Mouse (Mus musculus) adipocyte (in vitro differentiated cells): ENCODE measurements around the gene Ptprd.

Source experiments
- DNase-seq: peaks from one replicate; pipeline ENCODE4 v3.0.0-alpha.2; 2016; ENCODE audit warnings: low spot score

The Ptprd gene

DNA sequence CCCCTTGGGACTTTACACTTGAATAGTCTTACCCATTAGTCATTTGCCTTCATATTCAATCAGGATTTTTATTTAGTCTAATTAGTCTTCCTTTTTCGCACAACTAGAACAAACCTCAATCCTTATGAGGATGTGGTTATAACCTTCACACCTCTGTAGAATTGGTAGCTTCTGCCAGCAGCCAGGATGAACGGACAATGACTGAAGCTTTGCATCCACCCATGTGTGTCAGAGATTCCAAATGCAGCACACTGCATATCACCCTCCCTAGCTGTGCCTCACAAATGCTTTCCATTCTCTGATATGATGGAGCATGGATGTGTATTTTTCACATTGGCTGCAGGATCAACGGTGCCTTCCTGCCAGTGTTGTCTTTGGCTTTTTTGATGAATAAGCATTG is 1898.0 kb downstream of the Ptprd start:
- DNase-seq, result no peak

DNA sequence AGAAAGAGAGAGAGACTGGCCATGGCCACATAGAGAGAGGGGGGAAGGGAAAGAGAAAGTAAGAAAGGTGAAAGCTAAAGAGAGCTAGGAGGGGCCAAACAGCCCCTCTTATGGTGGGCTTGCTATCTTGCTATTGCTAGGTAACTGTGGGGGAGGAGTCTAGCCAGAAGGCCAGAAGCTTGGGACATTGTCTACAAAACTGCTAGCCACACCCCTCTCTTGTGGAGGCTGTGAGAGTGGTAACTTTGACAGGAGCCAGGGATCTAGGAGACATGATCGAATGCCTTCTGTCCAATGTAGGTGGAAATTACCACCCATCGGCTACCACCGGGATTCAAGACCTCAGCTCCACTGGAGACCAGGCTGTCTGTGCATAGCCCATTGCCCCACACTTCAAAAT is 1899.2 kb downstream of the Ptprd start:
- DNase-seq, result no peak

DNA sequence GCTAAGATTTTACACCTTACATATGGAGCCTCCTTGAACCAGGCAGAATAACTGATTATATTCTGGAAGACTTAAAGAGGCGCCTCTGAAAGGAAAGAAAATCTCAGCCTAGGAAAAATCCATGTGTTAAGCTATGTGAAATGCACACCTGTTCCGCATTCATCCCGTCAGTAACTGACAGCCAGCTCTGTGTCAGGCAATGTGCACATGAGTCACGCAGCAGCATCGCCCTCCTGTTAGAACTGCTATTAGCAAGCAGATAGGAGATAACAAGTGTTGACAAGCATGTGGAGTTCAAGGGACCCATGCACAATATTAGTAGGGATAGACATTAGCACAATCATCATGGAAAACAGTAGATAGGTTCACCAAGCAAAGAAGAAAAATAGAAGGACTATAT is 1905.8 kb downstream of the Ptprd start:
- no peak for DNase-seq

DNA sequence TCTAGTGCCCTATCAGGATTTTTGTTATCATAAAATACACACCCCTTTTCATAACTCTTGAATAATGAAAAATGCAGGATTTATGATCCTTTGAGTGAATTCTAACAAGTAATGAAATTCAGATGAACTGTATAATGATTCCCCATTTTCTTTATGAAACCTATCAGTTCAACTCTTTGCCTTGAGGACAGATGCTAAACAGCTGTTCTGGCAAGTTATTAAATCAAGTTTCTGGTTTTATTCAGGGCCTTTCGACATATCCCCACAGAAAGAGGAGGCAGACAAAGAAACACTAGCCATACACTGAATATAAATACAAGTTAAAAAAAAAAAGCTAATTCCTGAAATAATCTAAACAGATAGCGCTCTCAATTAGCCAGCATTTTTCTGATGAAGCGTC is 1914.4 kb downstream of the Ptprd start:
- no peak for DNase-seq

DNA sequence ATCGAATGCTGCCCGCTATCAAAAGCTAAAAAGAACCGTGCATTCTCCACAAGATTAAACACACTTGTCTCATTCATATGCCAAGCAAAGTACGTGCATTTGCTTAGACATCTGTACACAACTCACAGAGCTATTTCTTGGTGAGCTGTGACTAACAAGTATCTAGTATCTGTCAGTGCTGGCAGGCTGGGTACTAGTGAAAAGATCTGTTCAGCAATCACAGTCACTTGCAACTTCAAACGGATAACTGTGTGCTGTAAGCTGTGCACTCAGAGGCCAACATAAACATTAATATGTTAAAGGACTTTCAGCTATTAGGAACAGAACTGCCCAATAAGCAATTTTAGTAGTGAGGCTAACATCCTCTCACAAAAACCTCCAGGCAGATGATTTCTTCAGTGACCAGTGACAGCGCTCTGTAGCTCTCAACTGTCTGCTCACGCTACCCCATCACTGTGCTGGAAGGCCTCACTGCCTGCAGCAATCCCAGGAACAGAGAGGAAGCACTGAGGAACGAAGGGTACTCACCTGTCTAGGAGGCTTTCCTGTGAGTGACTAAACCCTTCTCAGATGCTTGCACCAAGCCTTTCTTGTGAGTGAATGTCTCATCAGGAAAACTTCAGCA is 1918.9 kb downstream of the Ptprd start:
- DNase-seq, result no peak

DNA sequence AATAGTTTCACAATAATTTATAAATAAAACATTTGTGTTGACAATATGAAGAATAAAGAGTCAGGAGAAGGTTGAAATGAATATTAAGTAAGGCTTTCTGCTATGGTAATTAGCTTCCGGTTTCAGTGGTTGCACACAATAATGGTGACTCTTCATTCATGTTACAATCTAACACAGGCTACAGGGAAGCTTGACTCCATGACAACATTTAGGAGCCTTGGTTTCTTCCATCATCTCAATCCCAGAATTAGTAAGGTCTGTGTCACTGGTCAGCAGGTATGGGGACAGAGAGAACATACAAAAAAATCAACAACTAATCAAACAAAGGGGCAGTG is 1921.3 kb downstream of the Ptprd start:
- no peak for DNase-seq

DNA sequence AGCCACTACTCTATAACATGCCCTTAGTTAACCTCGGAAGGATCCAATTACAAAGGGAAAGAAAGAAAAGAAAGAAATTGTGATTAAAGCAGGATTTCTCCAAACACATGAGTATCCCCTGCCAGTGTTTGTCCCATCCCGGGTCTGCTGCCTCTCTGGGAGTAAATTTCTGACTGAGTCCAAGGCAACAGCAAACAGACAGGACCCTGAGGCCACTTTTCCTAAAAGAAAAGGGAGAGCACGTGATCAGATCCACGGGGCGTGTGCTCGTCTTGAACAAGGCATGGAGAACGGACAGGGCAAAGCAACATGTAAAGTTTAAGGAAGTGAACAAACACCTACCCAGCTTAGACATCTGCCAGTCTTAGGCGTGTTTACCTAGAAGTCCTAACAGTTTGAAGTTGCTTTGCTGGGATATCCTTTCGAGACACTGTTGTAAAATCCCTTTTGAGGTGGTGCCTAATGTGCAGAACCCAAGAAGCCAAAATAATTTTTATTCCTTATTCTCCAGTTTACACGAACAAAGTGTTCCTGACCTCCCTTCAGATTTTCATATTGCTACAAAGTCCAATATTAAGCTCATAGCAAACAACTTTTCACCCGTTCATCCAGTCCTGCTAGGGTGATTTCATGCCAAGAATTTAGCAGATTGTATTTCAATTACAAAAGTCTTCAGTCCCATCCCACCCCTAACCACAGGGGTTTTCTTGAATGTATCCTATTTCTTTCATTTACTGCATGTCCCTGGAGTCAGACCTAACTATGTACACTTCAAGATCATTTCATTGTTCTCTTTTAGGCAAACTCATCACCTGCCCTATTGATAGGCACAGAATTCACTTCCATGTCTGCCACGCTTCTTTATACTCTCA is 1921.9 kb downstream of the Ptprd start:
- no peak for DNase-seq

DNA sequence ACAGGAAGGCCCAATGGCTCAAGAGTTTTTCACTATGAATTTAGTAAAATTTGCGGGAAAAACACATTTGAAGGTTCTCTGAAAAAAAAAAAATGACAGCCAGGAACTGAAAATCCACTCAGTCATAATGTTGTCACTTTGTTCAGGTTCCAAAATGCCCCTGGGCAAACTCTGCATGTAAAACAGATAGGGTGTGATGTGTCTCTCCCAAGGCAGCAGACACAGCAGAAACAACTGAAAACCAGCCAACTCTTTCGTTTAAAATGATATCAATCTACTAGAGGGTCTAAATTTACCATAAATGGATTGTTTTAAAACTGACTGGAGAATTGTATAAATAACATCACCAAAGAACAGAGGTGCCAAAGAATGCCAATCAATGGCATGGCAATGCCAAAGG is 1925.7 kb downstream of the Ptprd start:
- DNase-seq, result no peak

DNA sequence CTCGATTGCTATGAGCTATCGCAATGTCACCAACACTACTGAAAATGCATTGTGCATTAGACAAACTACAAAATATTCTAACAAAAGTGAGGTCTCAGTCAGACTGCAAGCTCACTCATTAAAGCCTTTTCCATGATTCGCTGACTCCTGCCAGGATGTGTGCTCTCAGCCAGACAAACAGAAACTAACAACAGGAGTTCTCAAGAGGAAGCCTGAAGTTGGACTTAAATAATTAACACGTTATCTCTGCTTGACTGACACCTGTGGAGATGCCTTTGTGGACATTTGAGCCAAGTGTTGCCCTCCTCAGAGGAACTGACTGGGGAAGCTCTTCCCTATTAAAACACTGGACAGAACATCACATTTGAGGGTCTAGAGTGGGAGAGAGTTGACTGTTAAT is 1928.9 kb downstream of the Ptprd start:
- no peak for DNase-seq

DNA sequence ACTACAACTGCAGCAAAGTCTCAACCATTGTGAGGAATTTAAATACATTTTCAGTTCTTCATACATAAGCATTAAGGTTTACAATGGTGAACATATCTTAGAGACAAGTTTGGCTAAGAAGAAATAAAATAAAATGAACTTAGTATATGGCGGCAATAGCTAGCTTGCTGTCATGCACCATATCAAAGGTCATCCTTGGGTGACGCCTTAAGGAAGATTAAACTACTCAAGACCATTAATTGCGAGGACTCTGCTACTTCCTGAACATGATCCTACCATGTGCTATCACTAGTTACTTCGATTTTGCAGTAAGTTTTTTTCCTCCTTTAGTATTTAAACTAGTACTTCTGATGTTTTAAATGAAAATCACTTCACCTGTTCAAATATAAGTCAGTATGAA is 1949.0 kb downstream of the Ptprd start:
- DNase-seq, result no peak

DNA sequence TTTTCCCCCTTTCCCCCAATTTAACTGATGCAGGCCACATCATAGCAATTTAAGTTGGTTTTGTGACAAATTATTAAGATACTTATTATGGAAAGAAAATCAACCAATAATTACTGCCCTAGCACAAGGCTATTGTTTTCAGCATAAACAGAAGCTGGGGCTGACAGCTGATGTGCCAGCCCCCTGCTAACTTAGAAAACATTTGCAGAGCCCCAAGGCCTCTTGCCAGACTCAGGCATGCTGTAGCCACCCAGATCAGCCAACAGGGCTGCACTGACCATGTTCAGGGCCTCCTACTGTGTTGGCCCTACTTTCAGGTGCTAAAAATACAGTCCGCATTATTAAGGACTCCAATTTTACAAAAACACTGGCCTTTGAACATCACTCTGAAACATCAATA is 1951.1 kb downstream of the Ptprd start:
- no peak for DNase-seq

DNA sequence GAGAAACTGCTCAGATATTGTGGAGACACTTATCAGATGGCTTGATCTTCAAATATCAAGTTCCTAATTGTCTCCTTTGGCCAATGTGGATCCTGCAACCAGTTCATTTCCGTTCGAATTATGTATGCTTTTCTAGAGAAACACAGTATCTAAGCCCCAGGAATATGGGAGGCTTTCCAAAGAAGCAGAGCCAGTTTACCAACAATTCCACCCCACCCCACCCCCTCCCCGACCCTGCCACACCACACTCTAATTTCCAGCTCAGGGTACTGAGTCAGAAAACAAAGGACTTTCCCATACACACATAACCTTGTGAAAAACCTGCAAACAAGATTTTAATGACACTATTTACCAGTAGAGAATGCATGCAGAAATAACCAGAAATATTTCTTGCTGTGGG is 1951.5 kb downstream of the Ptprd start:
- DNase-seq, result no peak

DNA sequence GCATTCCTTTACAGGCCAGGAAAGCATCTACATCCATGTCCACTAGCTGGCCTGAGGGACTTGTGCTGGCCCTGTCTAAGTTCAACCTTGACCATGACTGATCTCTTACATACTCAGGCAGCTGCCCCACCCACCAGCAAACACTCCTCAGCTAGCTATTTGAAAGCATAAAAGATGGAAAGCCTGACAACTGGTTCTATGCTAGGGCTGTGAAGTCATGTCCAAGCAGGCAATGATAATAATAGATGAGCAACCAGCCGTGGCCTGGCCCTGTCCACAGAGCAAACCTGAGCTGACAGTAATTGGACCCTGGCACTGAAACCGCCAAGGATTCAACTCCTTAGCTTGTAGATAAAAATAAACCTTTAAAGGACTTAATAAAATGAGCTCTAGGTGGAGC is 1952.1 kb downstream of the Ptprd start:
- no peak for DNase-seq

DNA sequence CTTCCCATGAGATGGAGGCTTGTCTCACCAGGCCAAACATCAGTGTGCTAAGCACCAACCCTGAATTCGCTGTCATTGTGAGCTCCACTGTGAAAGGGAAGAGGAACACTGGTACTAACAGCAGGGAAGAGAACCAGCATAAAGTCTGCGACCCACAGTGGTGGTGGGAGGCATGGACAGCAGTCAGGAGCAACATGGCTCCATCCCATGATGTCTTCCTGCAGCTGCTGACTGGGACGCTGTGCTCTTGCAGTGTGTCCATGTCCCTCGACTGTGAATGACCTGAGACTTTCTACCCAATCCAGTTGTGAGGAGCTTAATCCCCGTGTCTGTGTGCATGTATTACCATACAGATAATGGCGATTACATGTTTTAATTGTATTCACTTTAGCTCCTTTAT is 1967.4 kb downstream of the Ptprd start:
- DNase-seq, result no peak

DNA sequence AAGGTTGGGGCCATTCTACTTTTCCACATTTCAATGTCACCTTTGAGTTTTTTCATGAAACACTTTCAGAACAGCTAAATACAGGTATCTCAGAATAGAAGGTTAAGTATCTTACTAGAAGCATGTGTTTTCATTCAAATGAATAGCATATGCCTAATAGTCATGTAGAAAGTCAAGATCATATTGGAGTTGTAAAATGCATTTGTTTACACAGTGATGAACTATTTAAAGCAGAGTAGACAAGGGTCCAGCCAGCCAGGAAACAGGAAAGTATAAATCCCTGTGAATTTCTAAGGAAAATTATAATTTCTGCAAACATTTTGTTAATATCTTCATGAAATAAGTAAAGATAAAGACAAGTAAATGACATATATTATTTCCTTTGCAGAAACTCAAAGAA is 1970.2 kb downstream of the Ptprd start:
- DNase-seq, result no peak

DNA sequence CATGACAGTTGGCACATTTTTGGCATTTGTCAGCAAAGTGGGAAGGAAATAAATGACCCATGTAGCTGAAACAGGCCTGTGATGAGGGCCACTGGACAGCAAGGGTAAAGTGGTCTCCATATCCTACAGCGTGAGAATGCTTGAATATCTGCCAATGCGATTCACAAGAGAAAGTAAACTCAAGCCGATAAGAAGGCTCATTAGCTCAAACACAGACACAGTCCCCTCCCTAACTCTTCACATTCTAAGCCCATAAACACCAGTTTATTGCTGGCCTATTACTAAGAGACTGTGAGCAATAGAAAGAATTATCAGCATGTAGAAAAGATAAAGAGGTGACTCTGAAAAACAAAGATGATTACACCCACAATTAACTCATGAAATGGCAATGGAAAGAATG is 1970.6 kb downstream of the Ptprd start:
- DNase-seq, result no peak

DNA sequence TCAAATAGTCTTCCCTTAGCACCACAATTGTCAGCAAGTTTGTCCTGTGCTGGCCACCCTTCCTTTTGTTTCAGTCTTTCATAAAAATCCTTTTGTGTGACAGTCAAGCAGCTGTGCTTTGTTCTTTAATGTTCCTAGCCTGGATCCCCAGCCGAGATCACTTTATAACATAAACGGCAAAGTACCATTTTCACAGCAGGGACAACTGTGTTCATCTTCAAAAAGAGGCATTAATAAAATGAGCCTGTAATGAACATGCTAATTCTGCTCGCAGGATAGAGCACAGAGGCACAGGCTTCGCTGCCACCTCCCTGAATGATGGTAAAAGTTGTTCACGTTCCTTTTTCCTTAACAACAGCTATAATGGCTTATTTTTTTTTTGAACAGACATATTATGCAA is 1972.7 kb downstream of the Ptprd start:
- DNase-seq, result no peak

DNA sequence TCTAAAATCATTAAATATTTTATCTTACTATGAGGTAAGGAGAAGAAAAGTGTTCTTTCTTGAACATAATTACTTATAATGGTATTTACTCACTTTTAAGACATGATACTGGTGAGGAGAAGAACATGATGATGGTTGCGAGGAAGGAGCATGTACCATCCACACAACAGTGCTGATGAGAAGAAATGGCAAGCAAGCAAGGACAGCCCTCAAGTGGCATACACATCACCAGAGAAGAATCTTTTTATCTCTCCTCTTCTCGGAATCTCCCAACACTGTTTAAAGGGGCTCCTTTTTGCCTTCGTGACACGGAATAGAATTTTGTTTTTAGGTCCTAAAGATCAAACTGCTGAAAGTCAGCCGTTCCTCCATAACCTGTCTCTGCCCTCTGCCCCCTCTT is 1973.2 kb downstream of the Ptprd start:
- no peak for DNase-seq

DNA sequence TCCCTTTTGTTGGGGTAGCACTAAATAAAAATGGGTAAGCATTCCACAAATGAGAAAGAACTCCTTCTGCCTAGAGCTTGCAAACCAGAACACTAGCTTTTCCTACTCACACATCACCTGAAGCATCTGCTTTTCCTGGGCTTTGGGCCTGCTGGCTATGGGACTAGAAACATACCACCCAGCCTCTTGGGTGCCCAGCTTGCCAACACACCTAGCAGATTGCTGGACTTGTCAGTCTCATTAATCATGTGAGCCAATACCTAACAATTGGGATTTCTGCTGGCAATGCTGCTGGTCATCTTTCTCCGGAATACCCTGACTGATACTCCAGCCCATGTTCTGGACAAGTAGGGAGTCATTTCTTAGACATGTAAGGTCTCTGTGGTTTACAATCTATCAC is 1973.9 kb downstream of the Ptprd start:
- DNase-seq, result no peak

DNA sequence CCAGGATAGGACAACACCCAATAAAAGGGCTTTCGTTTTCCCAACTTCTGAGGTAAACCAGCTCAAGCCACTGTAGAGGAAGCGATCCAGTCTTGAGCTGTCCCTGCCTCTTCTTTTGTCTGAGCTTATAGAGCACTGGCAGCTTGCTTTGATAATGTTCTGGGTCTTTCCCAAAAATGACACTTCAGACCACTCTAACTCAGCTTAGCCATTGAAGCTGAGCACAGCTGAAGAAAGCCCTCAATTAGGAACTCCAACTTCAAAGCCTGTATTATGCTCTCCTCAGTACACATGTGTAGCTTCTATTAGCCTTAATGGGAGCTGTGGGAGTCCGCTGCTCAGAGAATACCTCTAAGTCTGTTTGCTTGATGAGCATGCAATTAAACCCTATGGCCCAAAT is 1988.0 kb downstream of the Ptprd start:
- no peak for DNase-seq

DNA sequence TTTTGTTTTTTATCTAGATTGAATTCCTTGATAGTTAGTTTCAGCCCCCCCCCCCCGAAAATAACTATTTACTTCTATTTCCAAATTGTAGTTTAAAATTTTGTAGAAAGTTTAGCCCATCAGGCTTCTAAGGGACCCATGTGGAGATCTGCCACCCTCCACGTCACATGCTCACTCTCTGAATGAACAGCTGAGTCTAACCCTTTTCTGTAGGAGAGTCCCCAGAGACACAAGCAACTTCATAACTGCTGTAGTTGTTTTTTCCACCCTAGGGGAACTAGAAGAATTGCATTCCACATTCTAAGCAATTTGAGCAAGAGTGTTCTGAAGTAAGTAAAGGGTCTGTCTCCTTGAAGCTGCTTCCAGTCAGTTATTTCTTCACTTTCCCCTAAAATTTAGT is 1989.2 kb downstream of the Ptprd start:
- DNase-seq, result no peak

DNA sequence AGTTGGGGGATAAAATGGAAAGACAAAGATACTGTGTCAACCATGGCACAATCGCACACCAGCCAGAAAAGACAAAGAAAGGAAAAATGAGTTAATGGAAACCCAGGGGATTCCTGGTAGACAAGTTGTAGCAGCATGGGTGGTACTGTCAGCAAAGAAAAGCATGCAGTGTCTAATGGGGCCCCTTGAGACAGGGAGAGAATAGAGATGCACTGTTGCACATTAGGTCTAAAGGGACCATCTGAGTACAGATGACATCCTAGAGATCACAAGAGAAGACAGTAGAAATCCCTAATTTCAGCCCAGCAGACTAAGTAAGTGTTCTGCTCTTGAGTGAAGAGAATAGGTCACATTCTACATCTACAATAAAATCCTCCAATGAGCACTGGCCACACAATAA is 1993.7 kb downstream of the Ptprd start:
- DNase-seq, result no peak

DNA sequence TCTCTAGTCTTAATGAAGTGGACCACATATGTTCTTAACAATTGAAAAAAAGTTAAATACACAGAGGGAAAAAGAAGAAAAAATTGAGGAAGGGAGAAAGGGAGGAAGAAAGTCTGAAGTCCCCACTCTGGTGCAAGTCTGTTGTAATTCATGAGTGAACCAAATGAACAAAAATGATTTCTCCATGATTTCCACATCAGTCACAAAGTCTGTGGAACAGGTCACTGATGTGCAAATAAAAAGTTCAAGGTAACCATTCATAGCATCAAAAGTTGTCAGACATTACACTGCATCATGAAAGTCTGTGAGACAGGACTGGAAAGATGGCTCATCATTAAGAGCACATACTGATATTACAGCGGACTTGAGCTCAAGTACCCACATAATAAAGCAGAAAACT is 1996.6 kb downstream of the Ptprd start:
- no peak for DNase-seq

DNA sequence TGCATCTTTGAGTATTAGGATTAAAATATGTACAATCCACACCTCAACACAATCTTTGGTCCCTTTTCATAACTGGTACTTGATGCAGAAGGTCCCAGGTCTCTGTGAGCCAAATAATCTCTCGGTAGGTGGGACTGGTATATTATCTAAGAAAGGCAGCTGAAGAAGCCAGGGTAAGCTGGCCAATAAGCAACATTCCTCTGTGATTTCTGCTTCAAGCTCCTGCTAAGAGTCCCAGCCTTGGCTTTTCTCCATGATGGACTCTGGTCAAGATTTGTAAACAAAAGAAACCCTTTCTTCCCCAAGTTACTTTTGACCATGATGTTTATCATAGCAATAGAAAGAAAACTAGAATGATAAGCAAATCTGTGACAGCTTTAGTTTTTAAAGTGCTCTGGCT is 2012.4 kb downstream of the Ptprd start:
- peak; percentile 5 for DNase-seq
